Mouse (Mus musculus): ENCODE data around the gene Ptrhd1. TPM values are rescaled to one million over a fixed set of nuclear protein-coding genes. Genes with fewer than 3 reads are reported as not detected.

Gene Ptrhd1
- 1 to 10 TPM; 8.7 to 9.2 TPM for total RNA-seq (2021)

DNA sequence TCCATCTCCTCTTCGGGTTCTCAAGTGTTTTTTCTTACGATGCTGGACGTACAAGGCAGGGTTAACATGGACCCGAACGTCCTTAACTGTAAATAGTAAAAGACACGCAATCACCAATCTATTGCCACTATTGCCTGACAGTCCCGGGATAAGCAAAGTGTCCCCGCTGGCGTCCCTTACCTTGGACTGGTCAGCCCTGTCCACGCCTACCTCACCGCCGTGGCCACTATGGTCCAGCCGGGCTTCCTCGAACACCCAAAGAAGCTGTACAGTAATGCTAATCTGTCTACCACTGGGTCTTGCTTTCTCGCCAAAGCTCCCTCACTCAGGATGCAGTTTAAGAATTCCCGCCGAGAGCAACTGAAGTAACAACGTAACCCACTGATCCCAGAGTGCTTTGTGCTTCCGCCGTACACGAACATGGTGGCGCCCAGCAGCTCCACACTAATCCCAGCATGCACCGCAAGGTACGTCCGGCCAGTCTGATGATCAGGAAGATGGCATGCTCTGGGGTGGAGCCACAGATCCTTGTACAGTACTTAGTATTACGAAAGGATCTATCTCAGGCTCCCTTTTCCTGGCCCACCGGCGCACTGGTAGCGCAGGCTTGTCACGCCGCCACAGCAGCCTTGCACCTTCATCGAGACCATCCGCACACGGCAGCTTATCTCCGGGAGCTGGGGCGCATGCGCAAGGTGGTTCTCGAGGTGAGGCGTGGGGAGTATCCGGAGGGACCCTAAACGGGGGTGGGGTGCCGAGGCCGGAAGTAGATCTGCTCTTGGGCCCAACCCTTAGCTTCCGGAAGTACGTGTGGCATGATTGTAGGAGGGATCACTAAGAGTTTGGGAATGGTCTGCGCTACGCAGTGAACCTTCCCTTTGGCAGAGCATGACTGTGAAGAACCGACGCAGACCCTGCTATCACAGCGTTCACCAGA lies at the start of gene Ptrhd1, which contains the start of gene Cenpo:
TSS of gene Ptrhd1 (plus strand) at position 456 of the 937 bp plus-strand sequence.
TSS of gene Cenpo (minus strand) at position 723 of the 937 bp plus-strand sequence.
- peak; percentile 97 to 98 for DNase-seq (ENCODE audit: low spot score in 2 of 2)
- intact Hi-C loops (cut with DNase I): no loop called here

- intact Hi-C loops (cut with DNase I): no loop called here
- DNase-seq (ENCODE audit: low spot score in 2 of 2): no peak
Observed at GRCm38 (mm10) chr12:4184648-4185047, 49.2 kb upstream of the Ptrhd1 start.

- no peak for DNase-seq (ENCODE audit: low spot score in 2 of 2)
- intact Hi-C loops (cut with DNase I): no loop called here
Observed at GRCm38 (mm10) chr12:4188171-4189059, 45.4 kb upstream of the Ptrhd1 start.

GRCm38 (mm10) chr12:4189060-4189447 lies 44.8 kb upstream of the Ptrhd1 start:
- intact Hi-C loops (cut with DNase I): no loop called here
- no peak for DNase-seq (ENCODE audit: low spot score in 2 of 2)

DNA sequence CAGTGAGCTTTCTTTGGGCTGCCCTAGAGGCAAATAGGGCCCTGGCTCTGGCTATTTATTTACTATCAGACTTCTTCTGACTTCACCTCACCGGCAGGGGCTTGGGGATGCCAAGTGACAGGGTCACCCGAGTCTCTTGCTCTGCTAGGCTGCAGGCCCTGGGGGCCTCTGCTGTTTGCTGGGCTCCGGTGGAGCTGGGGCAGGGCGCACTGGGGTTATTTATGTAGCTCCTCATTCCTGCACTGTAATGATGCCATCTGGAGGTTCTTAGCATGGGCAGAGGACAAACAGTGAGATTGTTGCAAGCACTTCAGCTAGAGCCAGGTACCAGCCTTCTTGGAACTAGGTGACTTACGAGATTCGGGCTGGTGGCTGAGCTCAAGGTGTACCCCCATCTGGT lies 41.3 kb upstream of the Ptrhd1 start:
- no peak for DNase-seq (ENCODE audit: low spot score in 2 of 2)
- intact Hi-C loops (cut with DNase I): loop anchor here (5.0 kb wide), 1 partner anchor 60 kb away; the partner anchor contains the start of gene Adcy3

DNA sequence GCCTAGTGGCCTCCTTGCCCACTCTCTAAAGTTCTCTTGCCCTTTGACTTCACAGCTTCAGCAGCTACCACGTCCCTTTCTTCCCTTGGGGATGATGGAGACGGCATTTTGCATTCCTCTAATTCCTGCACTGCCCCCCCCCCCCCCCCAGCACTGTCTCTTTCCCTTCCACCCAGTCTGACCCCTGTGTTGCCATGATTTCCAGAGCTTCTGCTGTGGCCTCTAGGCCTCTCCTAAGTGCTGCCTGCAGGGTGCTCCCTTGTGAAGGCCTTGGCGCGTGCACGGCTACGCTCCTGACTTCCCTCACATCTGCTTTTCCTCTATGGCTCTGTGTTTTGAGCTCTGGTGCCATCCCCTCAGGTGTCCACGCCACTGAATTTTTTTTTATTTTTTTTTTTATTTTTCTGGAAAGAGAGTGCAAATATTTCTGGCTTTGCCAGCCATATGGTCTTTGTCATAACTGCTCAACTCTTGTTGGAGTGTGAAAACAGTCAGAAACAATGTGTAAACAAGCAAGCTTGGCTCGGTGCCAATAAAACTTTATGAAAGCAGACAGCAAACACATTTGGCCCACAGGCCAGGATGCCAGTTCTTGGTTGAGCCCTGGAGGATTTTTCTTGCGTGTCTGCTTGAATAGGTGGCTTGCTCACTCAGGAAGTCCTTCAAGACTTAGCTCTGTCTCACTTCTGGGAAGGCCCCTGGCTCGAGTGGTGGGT lies 40.6 kb upstream of the Ptrhd1 start:
- DNase-seq (ENCODE audit: low spot score in 2 of 2): no peak
- intact Hi-C loops (cut with DNase I): loop anchor here (5.0 kb wide), 1 partner anchor 61 kb away; the partner anchor contains the start of gene Adcy3

- DNase-seq (ENCODE audit: low spot score in 2 of 2): peak; percentile 44 to 62
- intact Hi-C loops (cut with DNase I): loop anchor here (5.0 kb wide), 1 partner anchor 62 kb away; the partner anchor contains the start of gene Adcy3
Observed at GRCm38 (mm10) chr12:4194643-4195042, 39.2 kb upstream of the Ptrhd1 start.

DNA sequence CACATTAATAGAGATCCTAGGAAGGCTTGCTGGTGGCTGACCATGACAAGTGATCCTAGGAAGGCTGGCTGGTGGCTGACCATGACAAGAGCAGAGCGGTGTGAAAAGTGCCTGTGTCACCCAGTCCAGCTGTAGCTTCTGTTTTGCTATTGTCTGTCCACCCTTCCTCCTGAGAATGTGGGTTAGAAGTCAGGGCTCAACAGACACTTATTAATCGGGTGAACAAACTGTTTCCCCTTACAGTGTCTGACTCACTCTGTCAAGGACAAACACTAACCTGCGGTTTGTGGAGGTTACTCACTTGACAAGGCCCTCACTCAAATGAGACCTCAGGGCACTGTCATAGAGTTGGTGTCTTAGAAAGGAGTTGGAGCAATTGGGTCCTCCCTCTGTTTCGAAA lies 35.1 kb upstream of the Ptrhd1 start:
- no peak for DNase-seq (ENCODE audit: low spot score in 2 of 2)
- intact Hi-C loops (cut with DNase I): no loop called here

GRCm38 (mm10) chr12:4199271-4199670 lies 34.6 kb upstream of the Ptrhd1 start:
- peak in 1 of 2 experiments; percentile 4 for DNase-seq (ENCODE audit: low spot score in 2 of 2)
- intact Hi-C loops (cut with DNase I): no loop called here

GRCm38 (mm10) chr12:4201454-4202200 lies 32.2 kb upstream of the Ptrhd1 start:
- peak; percentile 68 to 74 for DNase-seq (ENCODE audit: low spot score in 2 of 2)
- intact Hi-C loops (cut with DNase I): no loop called here

GRCm38 (mm10) chr12:4202206-4202605 lies 31.6 kb upstream of the Ptrhd1 start:
- intact Hi-C loops (cut with DNase I): no loop called here

GRCm38 (mm10) chr12:4206106-4206505 lies 27.7 kb upstream of the Ptrhd1 start:
- intact Hi-C loops (cut with DNase I): loop anchor here (5.0 kb wide), 1 partner anchor 99 kb away; no protein-coding TSS in a partner anchor

More at GRCm38 (mm10) chr12:4202206-4202605, 31.6 kb upstream of the Ptrhd1 start:
- no peak for DNase-seq (ENCODE audit: low spot score in 2 of 2)

GRCm38 (mm10) chr12:4208405-4209133 lies 25.3 kb upstream of the Ptrhd1 start:
- intact Hi-C loops (cut with DNase I): loop anchor here (5.0 kb wide), 1 partner anchor 101 kb away; no protein-coding TSS in a partner anchor
- DNase-seq (ENCODE audit: low spot score in 2 of 2): peak; percentile 54 to 65

More at GRCm38 (mm10) chr12:4206106-4206505, 27.7 kb upstream of the Ptrhd1 start:
- DNase-seq (ENCODE audit: low spot score in 2 of 2): no peak

DNA sequence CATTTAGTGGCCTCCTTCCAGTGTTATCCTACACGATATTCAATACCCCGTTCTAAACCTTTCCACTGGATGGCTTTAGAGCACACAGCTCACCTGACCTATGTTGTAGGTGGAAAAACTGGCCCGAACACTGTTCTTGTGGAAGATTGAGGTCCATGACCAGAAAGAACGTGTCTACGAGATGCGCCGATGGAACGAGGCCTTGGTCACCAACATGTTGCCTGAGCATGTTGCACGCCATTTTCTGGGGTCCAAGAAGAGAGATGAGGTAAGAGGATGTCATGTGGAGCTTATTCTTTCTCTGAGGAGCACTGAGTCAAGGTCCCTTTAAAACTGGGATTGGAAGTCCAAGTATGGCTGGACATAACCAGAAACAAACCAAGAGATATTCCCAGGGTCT lies 24.6 kb upstream of the Ptrhd1 start:
- no peak for DNase-seq (ENCODE audit: low spot score in 2 of 2)

GRCm38 (mm10) chr12:4211174-4211573 lies 22.7 kb upstream of the Ptrhd1 start:
- DNase-seq (ENCODE audit: low spot score in 2 of 2): no peak
- intact Hi-C loops (cut with DNase I): no loop called here

More for the DNA sequence above, 24.6 kb upstream of the Ptrhd1 start:
- intact Hi-C loops (cut with DNase I): loop anchor here (5.0 kb wide), 1 partner anchor 102 kb away; no protein-coding TSS in a partner anchor

DNA sequence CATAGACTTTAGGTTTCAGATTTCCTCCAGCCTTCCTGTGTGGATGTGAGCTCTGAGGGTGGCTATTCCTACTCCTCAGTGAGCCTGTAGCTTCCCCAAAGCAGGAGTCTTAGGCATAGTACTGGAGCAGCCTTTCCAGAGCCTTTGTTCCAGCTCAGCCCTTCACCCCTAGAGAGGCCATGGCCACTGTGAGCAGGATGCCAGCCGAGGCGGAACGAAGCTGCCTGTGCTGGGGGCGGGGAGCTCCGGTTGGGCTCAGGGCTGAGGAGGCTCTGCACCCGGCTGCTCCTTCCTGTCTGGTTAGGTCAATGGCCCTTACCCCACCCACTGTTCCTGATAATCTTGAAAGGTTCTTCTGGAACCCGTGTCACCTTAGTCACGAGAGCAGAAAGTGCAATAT lies 20.9 kb upstream of the Ptrhd1 start:
- intact Hi-C loops (cut with DNase I): no loop called here
- no peak for DNase-seq (ENCODE audit: low spot score in 2 of 2)

DNA sequence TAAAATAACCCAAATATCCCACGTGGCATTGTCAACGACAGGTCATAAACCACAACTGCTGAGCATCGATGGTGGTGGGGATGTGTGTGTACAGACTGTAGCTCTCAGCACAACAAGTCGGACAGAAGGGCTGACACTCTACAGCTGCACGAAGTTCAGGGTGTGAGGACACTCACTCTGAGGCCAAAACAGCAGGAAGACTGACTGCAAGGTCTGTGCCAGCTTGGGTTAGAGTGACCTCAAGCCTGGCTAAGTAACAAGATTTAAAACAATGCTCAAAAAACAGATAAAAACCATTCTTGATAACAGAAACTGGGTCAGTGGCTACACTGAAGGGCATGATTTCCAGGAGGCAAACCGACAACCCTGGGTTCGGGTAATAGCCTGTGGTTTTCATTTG lies 3.7 kb upstream of the Ptrhd1 start:
- intact Hi-C loops (cut with DNase I): no loop called here
- no peak for DNase-seq (ENCODE audit: low spot score in 2 of 2)

DNA sequence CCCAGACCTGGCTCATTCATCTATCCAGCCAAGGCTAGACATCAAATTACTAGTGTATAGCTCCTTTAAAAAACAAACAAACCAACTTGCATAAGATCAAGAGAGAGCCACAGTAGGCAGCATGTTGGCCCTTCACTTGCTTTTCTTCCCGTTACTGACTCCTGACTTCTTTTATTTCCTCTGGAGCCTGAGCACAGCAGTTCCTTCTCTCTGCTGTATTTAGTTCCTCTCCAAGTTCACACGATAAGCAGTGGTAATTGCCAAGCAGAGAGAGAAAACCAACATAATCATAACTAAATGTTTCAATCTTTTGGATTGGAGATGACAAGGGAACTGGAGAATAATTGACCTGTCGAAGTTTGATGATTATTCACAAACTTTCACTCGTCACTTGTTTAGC lies 1.1 kb upstream of the Ptrhd1 start:
- intact Hi-C loops (cut with DNase I): no loop called here
- DNase-seq (ENCODE audit: low spot score in 2 of 2): no peak

All from left cerebral cortex, postnatal 36 days (tissue).